Mouse (Mus musculus) neural tube, embryonic 12.5 days (tissue): Measurements from ENCODE around the gene Cyp2ab1. TPM values are rescaled to one million over a fixed set of nuclear protein-coding genes. Genes with fewer than 3 reads are reported as not detected.

ENCODE experiments used
- polyA plus RNA-seq: library from polyadenylated mRNA; unstranded; fragments of >200 nt; fragmentation: Nextera tagmentation; extraction: Ambion mirVana; gene quantifications from 2 replicates; pipeline ENCODE4 v1.2.1, GENCODE M21; 2016

Cyp2ab1 gene
- polyA plus RNA-seq, 1 experiment from 2014 or later: not detected

Other genes with a start within 250 kb of the Cyp2ab1 start
- 60.4 and 69.7 TPM in 2 replicates for gene Klhl24, start 227.9 kb downstream of the Cyp2ab1 start, polyA plus RNA-seq
- gene Yeats2, start 184.3 kb downstream of the Cyp2ab1 start, polyA plus RNA-seq: 38.6 and 42.8 TPM in 2 replicates
- gene Map6d1, start 84.0 kb downstream of the Cyp2ab1 start, polyA plus RNA-seq: 1.5 TPM in 2 replicates
- gene Parl, start 23.0 kb downstream of the Cyp2ab1 start, polyA plus RNA-seq: 91.7 and 98.8 TPM in 2 replicates
- 121 and 131 TPM in 2 replicates for gene Abcc5, start 101.0 kb upstream of the Cyp2ab1 start, polyA plus RNA-seq
- gene Eif2b5, start 173.4 kb upstream of the Cyp2ab1 start, polyA plus RNA-seq: 121 and 125 TPM in 2 replicates
- gene Dvl3, start 191.6 kb upstream of the Cyp2ab1 start, polyA plus RNA-seq: 48.2 and 54.9 TPM in 2 replicates
- gene Ap2m1, start 210.1 kb upstream of the Cyp2ab1 start, polyA plus RNA-seq: 922 and 966 TPM in 2 replicates
- 70.9 and 81.2 TPM in 2 replicates for gene Abcf3, start 223.2 kb upstream of the Cyp2ab1 start, polyA plus RNA-seq